Mouse (Mus musculus) liver, embryonic 13.5 days (tissue): ENCODE measurements around the gene Elovl5. TPM values are rescaled to one million over a fixed set of nuclear protein-coding genes. Genes with fewer than 3 reads are reported as not detected.

ENCODE experiments used
- ATAC-seq: fragments of 200-750 bp; cut with Nextera tagmentation; 2 replicates; pipeline ENCODE4 v1.8.0; 2017; ENCODE audit warnings: low read depth, mild to moderate bottlenecking, moderate number of reproducible peaks, moderate library complexity
- DNase-seq: peaks from one replicate; pipeline ENCODE4 v3.0.0; 2022
- H3K27ac ChIP-seq: fragments of 300-500 bp; sonication (generic); 2 replicates; pipeline ENCODE4 v1.5.1; 2015; ENCODE audit warnings: moderate library complexity, mild to moderate bottlenecking, inconsistent platforms
- H3K27me3 ChIP-seq: fragments of 300-500 bp; sonication (generic); 2 replicates; pipeline ENCODE4 v1.6.1; 2015; ENCODE audit warnings: mild to moderate bottlenecking, inconsistent platforms
- H3K36me3 ChIP-seq: fragments of 300-500 bp; sonication (generic); 2 replicates; pipeline ENCODE4 v1.6.1; 2015; ENCODE audit warnings: mild to moderate bottlenecking, inconsistent platforms
- H3K4me1 ChIP-seq: fragments of 300-500 bp; sonication (generic); replicated peaks from 2 replicates; pipeline ENCODE4 v1.6.1; 2015; ENCODE audit warnings: inconsistent platforms
- H3K4me2 ChIP-seq: fragments of 300-500 bp; sonication (generic); 2 replicates; pipeline ENCODE4 v1.6.1; 2015; ENCODE audit warnings: inconsistent platforms, mild to moderate bottlenecking, moderate library complexity
- H3K4me3 ChIP-seq: fragments of 300-500 bp; sonication (generic); replicated peaks from 2 replicates; pipeline ENCODE4 v1.5.1; 2015; ENCODE audit warnings: mild to moderate bottlenecking, inconsistent platforms
- H3K9ac ChIP-seq: fragments of 300-500 bp; sonication (generic); 2 replicates; pipeline ENCODE4 v1.6.1; 2015; ENCODE audit warnings: mild to moderate bottlenecking, inconsistent platforms
- H3K9me3 ChIP-seq: fragments of 300-500 bp; sonication (generic); replicated peaks from 2 replicates; pipeline ENCODE4 v1.6.1; 2016; ENCODE audit warnings: inconsistent platforms
- WGBS: fragments of 180-500 bp; shearing (Covaris S2); methylation state at CpG from one replicate; pipeline ENCODE4 v1.1.7; 2015; ENCODE audit not compliant: insufficient replicate concordance; 5-methylcytosine and 5-hydroxymethylcytosine counted together
- polyA plus RNA-seq: library from polyadenylated mRNA; unstranded; fragments of >200 nt; fragmentation: Nextera tagmentation; extraction: Ambion mirVana; gene quantifications from 2 replicates; pipeline ENCODE4 v1.2.1, GENCODE M21; 2015

Elovl5 gene
- polyA plus RNA-seq, 1 experiment from 2014 or later, result 21.2 TPM

GRCm38 (mm10) chr9:77917622-77918131 is 513 bp downstream of the Elovl5 start:
- ATAC-seq (peak; percentile 42), DNase-seq (no peak)
- WGBS, result under 1% methylated on average over 45 of the region's 45 CpGs
- Histone ChIP-seq H3K36me3 (no peaks in the 10 kb centered on the region), H3K27ac (peak overlapping the region; percentile 66), H3K9ac (peak overlapping the region; percentile 76), H3K4me1 (peaks cover 52% of the 10 kb centered on the region), H3K9me3 (no peaks in the 10 kb centered on the region), H3K4me2 (peak overlapping the region; percentile 99), H3K27me3 (no peaks in the 10 kb centered on the region), H3K4me3 (peak overlapping the region; percentile 77)

- Histone ChIP-seq H3K27me3 (no peaks in the 10 kb centered on the region), H3K9me3 (no peaks in the 10 kb centered on the region), H3K9ac (peak overlapping the region; percentile 76), H3K4me3 (peak overlapping the region; percentile 77), H3K4me2 (peak overlapping the region; percentile 99), H3K36me3 (no peaks in the 10 kb centered on the region), H3K27ac (peak overlapping the region; percentile 66), H3K4me1 (peaks cover 50% of the 10 kb centered on the region)
- no peak for DNase-seq
- no peak for ATAC-seq
- 8% methylated on average over 10 of the region's 10 CpGs for WGBS
Measured at GRCm38 (mm10) chr9:77918211-77918610, 1.0 kb downstream of the Elovl5 start.

- H3K4me2 ChIP-seq, result peak overlapping the region; percentile 99
- 47% methylated on average over 5 of the region's 5 CpGs for WGBS
- ATAC-seq (no peak), DNase-seq (no peak)
- H3K9me3 ChIP-seq, result no peaks in the 10 kb centered on the region
- peaks cover 55% of the 10 kb centered on the region for H3K4me1 ChIP-seq
- no peaks in the 10 kb centered on the region for H3K36me3 ChIP-seq
- peak overlapping the region; percentile 77; the same call in 1 of the 2 replicates for H3K4me3 ChIP-seq
- H3K27me3 ChIP-seq, result no peaks in the 10 kb centered on the region
- H3K9ac ChIP-seq, result no peak overlapping the region
- H3K27ac ChIP-seq, result no peak overlapping the region
Measured at GRCm38 (mm10) chr9:77918961-77919670, 2.0 kb downstream of the Elovl5 start.

- DNase-seq (no peak), ATAC-seq (no peak)
- Histone ChIP-seq H3K9me3 (no peaks in the 10 kb centered on the region), H3K4me1 (peaks cover 58% of the 10 kb centered on the region), H3K27ac (no peak overlapping the region), H3K4me3 (no peak overlapping the region), H3K27me3 (no peaks in the 10 kb centered on the region), H3K36me3 (no peaks in the 10 kb centered on the region), H3K4me2 (no peak overlapping the region), H3K9ac (no peak overlapping the region)
- WGBS, result 74% methylated on average over 3 of the region's 3 CpGs
Measured at GRCm38 (mm10) chr9:77920481-77920880, 3.3 kb downstream of the Elovl5 start.

GRCm38 (mm10) chr9:77921366-77922260 is 4.4 kb downstream of the Elovl5 start:
- DNase-seq, result no peak
- Histone ChIP-seq H3K27me3 (no peaks in the 10 kb centered on the region), H3K4me1 (peaks cover 59% of the 10 kb centered on the region), H3K4me3 (no peak overlapping the region), H3K9ac (no peak overlapping the region), H3K27ac (no peak overlapping the region), H3K36me3 (no peaks in the 10 kb centered on the region), H3K9me3 (no peaks in the 10 kb centered on the region), H3K4me2 (no peak overlapping the region)
- no peak for ATAC-seq
- WGBS, result 75% methylated on average over 16 of the region's 18 CpGs

GRCm38 (mm10) chr9:77923774-77924173 is 6.6 kb downstream of the Elovl5 start:
- Histone ChIP-seq H3K4me2 (no peak overlapping the region), H3K4me1 (peaks cover 47% of the 10 kb centered on the region), H3K4me3 (no peak overlapping the region), H3K27me3 (no peaks in the 10 kb centered on the region), H3K9me3 (no peaks in the 10 kb centered on the region), H3K36me3 (no peaks in the 10 kb centered on the region), H3K27ac (no peak overlapping the region), H3K9ac (no peak overlapping the region)
- ATAC-seq (no peak), DNase-seq (no peak)
- WGBS, result 69% methylated on average over 8 of the region's 8 CpGs

GRCm38 (mm10) chr9:77924199-77924598 is 7.0 kb downstream of the Elovl5 start:
- H3K9me3 ChIP-seq, result no peaks in the 10 kb centered on the region
- no peak overlapping the region for H3K4me2 ChIP-seq
- no peaks in the 10 kb centered on the region for H3K36me3 ChIP-seq
- ATAC-seq, result no peak
- H3K27me3 ChIP-seq, result no peaks in the 10 kb centered on the region
- WGBS, result 77% methylated on average over 11 of the region's 11 CpGs
- H3K4me1 ChIP-seq, result peaks cover 43% of the 10 kb centered on the region
- no peak overlapping the region for H3K27ac ChIP-seq
- H3K9ac ChIP-seq, result no peak overlapping the region
- H3K4me3 ChIP-seq, result no peak overlapping the region
- DNase-seq, result no peak

- Histone ChIP-seq H3K27ac (no peak overlapping the region), H3K9ac (no peak overlapping the region), H3K4me1 (peaks cover 37% of the 10 kb centered on the region), H3K4me2 (no peak overlapping the region), H3K4me3 (no peak overlapping the region), H3K9me3 (no peaks in the 10 kb centered on the region), H3K36me3 (no peaks in the 10 kb centered on the region), H3K27me3 (no peaks in the 10 kb centered on the region)
- 75% methylated on average over 8 of the region's 8 CpGs for WGBS
- no peak for DNase-seq
- ATAC-seq, result no peak
Measured at GRCm38 (mm10) chr9:77926151-77926550, 9.0 kb downstream of the Elovl5 start.

GRCm38 (mm10) chr9:77926911-77927310 is 9.7 kb downstream of the Elovl5 start:
- H3K9ac ChIP-seq, result no peak overlapping the region
- 87% methylated on average over 5 of the region's 5 CpGs for WGBS
- no peaks in the 10 kb centered on the region for H3K9me3 ChIP-seq
- peaks cover 41% of the 10 kb centered on the region for H3K4me1 ChIP-seq
- no peaks in the 10 kb centered on the region for H3K27me3 ChIP-seq
- no peak for ATAC-seq
- no peak overlapping the region for H3K4me3 ChIP-seq
- H3K36me3 ChIP-seq, result no peaks in the 10 kb centered on the region
- H3K27ac ChIP-seq, result no peak overlapping the region
- no peak for DNase-seq
- H3K4me2 ChIP-seq, result no peak overlapping the region

- Histone ChIP-seq H3K4me2 (no peak overlapping the region), H3K4me1 (peaks cover 41% of the 10 kb centered on the region), H3K27ac (no peak overlapping the region), H3K27me3 (no peaks in the 10 kb centered on the region), H3K36me3 (no peaks in the 10 kb centered on the region), H3K4me3 (no peak overlapping the region), H3K9me3 (no peaks in the 10 kb centered on the region), H3K9ac (no peak overlapping the region)
- 38% methylated on average over 6 of the region's 6 CpGs for WGBS
- DNase-seq, result no peak
- ATAC-seq, result no peak
Measured at GRCm38 (mm10) chr9:77927431-77927830, 10.3 kb downstream of the Elovl5 start.

GRCm38 (mm10) chr9:77928769-77929168 is 11.6 kb downstream of the Elovl5 start:
- Histone ChIP-seq H3K4me3 (no peak overlapping the region), H3K4me2 (no peak overlapping the region), H3K27me3 (no peaks in the 10 kb centered on the region), H3K36me3 (no peaks in the 10 kb centered on the region), H3K9me3 (no peaks in the 10 kb centered on the region), H3K27ac (no peak overlapping the region), H3K9ac (no peak overlapping the region), H3K4me1 (peaks cover 38% of the 10 kb centered on the region)
- ATAC-seq, result no peak
- WGBS, result 77% methylated on average over 4 of the region's 4 CpGs
- DNase-seq, result no peak
